Mouse (Mus musculus): Measurements from ENCODE around the gene Zfp37.

- TF ChIP-seq CTCF (IDR thresholded peaks at IDR 0.05; ENCODE audit: borderline replicate concordance, insufficient read depth, low read depth, low read length) (no peak), POLR2A (IDR thresholded peaks at IDR 0.05; ENCODE audit: borderline replicate concordance, insufficient read depth, low read length) (no peak)
Observed at GRCm38 (mm10) chr4:62174471-62174870, 56.4 kb downstream of the Zfp37 start.

Measured in cerebellum, adult 2 months (tissue).